Mouse (Mus musculus) thymus, postnatal 10 days (tissue): ENCODE measurements around the gene Rbms3.

Experiments used
- DNase-seq, 2 experiments: peaks; one replicate each; pipeline ENCODE4 v3.0.0; 2021; ENCODE audit warnings: low spot score in 2 of 2

Rbms3 gene

DNA sequence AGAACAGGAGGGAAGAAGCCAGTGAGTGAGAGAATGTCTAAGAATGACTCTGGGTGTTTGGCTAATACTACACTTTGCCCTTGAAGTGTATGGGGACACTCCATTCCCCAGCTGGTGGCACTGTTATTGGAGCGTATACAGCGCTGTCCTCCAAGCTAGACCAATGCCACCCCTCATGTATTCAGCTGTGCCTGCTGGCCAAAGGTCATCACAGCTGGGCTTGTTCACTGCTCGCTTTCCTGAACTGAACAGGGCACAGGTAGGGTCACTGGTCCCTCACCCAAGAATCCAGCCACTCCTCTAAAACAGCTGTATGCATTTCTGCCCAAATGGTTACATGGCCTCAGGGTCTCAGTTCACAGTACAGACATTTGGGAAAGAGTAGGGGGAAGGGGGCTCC is 253.9 kb downstream of the Rbms3 start:
- DNase-seq: no peak

DNA sequence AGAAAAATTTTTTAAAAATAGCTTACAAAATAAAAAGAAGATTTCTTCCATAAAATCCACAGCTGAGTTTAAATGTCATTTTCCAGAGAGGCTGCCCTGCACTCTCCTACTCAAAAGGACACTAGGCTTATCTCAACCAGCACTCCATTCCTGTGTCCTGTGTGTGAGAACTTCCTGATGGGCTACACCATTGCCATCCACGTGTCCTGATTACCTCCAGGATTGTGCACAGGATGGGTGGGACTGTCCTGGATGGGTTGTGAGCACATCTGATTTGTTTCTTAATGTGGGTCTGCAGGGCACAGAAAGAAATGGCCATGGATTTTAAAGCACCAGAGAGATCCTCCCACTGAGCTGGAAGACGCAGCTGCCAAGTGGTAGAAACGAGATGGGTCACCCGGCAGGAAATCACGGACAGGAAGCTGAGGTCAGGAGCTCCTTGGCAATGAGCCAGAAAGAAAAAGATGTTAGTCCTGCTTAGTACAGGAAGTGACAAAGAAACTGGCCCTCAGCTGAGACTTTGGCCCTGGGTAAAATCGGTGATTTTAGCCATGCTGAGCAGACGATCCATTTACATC is 256.5 kb downstream of the Rbms3 start:
- DNase-seq: no peak

DNA sequence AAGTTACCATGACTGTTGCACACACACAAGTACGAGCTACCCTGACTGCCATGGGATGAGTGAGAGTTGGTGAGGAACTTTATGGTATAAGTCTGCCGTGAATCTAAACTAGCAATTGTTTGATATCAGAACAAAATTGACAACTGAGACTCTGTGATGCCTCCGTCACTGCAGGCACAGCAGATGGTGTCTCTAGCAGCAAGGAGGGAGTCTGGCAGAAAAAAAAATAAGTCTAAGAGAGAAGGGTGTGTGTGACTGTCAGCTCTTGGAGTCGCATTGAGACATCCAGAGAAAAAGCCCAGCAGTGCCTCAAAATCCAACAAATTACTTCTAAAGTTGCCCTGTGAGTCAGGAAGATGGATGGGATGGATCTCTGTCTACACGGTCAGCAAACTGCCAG is 257.7 kb downstream of the Rbms3 start:
- DNase-seq: no peak

DNA sequence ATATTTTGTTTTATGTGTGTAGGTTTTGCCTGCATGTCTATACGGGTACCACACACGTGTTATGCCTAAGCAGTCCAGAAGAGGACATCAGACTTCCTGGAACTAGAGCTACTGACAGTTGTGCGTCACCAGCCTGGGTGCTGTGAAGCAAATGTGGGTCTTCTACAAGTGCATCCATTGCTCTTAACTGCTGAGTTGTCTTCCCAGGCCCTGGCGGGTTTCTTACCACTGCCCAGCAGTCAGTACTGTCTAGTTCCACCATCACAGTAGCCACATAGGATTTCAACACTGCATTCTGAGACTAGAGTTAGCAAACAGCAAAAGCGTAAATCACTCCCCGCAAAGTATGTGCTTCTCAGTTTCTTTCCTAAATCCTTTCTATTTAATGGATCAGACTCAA is 259.6 kb downstream of the Rbms3 start:
- DNase-seq: no peak

DNA sequence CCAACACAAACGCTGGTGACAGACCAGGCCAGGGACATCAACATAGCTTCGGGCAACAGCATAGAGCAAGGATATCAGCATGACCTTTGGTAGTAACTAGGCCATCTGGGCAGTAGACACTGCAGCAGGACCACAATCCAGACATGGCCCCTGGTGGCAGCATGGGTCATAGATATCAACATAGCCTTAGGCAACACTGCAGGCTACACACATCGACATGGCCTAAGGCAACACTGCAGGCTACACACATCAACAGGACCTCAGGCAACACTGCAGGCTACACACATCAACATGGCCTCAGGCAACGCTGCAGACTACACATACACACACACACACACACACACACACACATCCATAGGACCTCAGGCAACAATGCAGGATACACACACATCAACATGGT is 261.7 kb downstream of the Rbms3 start:
- DNase-seq: no peak

DNA sequence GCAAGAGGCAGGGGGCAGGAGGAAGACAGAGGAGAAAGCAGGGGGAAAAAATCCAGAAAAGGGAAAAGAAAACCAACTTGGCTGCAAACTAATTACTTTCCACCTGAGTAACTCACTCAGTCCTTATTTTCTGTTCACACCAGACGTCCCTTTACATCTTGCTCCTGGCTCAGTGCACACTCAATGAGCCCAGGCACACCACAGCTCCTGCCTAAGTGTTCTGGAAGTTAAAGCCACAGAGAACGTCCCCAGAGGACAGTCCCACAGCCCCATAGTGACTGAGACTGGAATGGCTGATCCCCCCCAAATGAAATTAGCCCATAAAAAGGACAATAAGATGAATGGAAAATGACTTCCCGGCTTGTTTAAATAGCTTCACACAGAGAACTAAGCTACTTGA is 265.1 kb downstream of the Rbms3 start:
- no peak for DNase-seq

DNA sequence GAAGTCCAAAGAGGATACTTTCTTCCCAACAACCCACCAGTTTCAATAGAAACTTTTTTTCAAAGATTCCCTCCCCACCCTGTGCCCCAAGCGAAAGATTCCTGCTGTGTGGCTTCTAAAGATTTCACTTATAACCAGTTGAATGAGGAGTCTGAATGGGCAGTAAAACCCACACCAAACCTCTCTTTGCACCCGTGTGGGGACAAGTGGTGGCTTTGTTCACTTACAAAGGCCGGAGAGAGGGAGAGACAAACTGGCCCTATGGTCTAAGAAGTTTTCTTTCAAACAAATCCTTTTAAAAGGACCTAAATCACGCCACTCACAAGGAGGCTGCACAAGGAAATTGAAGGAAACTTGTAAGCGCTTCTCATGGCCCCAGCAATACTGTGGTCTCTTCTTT is 268.3 kb downstream of the Rbms3 start:
- no peak for DNase-seq

DNA sequence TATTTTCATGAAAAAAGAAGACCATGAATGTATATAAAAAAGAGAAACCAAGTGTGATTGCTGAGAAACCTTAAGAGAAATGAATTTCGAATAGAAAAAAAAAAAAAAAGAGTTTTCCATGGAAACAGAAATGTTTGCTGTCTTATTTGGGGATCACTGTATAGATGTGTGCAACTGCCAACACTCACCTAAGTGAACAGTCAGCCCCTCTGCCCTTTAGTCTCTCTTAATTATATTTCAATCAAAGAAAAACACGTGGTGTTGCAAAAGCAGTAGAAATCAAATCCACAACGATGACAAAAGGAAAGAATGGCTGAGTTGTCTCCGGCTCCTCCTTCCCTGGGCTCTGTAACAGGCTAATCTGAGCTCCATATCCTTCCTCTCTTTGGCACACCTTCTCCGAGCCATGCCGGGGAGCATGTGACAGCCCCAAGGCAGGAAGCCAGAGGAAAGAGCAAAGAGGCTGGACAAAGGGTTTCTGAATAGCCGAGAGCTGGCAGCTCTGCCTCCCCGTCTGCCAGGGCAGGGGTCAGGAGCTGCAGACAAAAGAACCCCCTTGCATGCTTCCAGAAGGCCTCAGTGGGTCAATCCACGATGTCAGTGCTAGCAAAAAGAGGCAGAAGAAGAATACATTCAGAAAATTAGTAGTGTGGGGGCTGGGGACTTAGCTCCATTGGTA is 272.8 kb downstream of the Rbms3 start:
- DNase-seq: no peak

DNA sequence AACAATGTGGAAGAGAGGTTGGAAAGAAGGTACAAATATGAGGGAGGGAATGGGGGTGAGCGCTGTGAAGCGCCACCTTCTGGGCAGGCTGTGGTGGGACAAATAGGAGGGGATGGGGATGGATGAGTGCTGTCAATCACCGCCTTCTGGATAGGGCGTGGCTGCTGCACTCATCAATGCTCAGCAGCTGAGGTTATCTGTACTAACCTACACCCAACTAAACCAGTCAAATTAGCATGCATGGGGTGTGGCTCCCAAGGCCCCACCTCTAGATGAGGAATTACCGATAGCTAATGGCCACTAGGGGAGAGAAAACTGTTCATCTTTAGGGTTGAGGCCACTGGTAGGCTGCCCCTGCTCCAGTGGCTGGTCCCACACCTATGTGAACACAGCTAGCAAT is 274.2 kb downstream of the Rbms3 start:
- no peak for DNase-seq

DNA sequence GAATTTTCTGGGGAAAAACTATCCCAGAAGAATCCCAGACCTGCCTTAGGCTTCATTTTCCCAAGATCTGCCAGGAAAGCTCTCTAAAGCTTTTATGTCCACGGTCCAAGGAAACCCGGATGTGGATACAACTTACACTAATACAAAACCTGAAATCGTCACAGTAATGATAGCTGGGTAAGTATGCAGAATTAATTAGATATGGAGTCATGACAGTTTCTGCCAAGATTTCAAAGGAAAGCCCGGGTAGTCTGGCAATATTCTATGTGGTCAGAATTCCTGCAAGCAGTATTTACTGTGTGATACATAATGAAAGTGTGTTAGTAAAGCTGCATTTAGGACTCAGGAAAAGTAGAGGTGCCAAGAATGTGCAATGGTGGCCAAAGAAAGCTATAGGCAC is 287.4 kb downstream of the Rbms3 start:
- no peak for DNase-seq

DNA sequence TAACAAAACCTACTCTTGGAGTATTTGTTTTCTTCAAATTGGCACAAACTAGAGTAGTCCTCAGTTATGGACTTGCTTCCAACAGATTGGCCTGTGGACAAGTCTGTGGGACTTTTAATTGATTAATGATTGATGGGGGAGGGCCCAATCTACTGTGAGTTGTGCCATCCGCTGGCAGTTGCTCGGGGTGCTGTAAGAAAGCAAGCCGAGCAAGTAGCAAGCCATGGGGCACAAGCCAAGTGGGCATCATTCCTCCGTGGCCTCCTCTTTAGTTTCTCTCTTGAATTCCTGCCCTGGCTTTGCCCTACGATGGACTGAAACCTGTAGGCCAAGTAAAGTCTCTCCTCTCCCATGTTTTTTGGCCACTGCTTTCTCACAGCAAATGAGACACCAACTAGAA is 299.0 kb downstream of the Rbms3 start:
- no peak for DNase-seq

DNA sequence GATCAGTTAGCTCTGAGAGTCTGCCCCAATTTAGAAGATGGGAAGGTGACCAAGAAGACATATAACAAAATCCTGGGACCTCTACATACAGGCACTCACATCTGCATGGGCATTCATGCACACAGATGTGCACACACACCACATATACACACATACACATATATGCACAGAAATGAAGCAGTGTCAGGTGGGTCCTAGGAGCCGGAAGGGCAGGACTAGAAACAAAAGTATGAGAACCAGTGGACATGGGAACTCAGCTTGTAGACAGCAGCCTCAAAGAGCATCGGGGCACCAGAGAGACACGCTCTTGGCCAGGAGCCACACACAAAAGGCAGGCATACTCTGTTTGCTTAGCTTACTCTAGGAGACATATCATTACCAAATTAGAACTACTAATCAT is 310.4 kb downstream of the Rbms3 start:
- DNase-seq: no peak

DNA sequence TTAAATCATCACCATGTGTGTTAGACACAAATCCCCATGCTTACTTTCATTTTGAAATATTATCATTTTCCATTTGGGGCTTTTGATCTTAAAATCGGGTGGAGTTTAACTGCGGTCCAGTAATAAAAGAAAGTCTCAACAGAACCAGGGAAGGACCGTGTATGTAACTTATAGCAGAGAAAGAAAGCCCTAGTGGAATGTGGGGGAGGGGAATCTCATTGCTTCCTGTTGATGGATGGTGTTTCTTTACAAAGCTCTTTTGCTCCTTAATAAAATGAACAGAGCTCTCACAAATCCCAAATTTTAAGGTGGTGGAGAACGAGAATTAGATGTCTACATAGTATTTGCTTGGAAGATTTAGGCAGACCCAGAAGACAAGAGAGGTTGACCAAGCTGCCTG is 311.3 kb downstream of the Rbms3 start:
- no peak for DNase-seq

DNA sequence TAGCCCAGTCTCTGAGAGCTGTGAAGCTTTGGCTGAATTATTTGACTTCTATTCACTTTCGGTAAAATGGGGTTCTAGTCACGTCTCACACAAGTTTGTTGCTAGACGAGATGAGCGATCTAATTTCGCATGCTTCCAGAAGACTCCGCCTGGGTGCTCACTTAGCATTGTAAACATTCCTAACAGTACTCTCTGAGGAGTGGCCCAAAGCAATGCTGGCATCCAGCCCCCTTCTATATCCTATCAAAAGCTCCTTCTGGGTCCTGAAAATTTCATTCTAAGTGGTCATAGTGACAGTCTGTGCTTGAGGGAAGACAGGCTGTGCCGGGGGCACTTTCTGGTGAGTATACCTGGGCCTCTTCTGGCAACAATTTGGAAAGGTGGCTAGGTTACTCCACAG is 312.5 kb downstream of the Rbms3 start:
- DNase-seq: no peak

DNA sequence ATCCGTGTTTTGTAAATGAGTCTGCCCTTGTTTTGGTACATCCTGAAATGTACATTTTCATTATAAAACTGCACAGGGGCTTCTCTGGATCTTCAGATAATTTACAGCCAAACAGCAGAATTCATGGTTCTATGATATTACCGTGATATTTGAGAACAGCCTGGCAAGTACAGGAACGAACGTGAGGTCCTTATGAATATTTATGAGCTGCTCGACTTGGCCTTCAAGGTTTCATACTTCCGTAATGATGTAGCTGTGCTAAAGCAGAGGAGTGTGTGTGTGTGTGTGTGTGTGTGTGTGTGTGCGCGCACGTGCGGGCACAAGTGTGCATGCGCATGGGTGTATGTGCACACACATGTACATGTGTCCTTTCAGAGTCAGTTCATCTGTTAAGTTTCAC is 316.1 kb downstream of the Rbms3 start:
- no peak for DNase-seq

DNA sequence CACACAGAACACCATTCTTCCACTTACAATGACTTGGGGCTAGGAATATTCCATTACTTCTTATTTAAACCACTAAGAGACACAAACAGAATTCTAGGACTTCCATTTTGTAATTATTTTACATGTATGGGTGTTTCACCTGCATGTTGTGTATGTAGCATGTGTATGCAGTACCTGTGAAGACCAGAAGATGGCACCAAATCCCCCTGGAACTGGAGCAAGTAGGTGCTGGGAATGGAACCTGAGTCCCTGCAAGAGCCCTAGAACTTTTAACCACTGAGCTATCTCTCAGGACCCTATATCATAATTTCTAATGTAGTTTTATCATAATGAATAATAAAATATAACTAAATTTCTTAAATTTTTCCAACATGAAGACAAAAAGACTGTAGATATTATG is 319.9 kb downstream of the Rbms3 start:
- DNase-seq: no peak

DNA sequence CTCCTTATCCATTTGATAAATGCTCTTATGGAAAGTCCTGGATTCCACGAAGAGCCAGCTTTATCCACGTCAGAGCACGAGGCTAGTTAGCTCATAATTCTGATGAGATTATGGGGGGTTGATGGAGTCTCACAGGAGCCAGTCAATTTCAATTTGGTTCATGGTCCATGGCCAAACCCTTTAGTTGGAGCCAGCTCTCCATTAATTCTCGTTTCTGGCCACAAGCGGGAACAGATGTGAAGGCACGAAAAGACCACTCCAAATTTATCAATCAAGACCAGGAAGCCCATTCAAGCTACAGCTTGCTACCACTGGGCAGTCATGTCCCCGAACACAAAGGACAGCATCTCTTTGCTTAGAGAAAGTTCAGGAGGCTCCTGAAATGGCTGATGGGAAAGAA is 330.7 kb downstream of the Rbms3 start:
- DNase-seq: no peak

DNA sequence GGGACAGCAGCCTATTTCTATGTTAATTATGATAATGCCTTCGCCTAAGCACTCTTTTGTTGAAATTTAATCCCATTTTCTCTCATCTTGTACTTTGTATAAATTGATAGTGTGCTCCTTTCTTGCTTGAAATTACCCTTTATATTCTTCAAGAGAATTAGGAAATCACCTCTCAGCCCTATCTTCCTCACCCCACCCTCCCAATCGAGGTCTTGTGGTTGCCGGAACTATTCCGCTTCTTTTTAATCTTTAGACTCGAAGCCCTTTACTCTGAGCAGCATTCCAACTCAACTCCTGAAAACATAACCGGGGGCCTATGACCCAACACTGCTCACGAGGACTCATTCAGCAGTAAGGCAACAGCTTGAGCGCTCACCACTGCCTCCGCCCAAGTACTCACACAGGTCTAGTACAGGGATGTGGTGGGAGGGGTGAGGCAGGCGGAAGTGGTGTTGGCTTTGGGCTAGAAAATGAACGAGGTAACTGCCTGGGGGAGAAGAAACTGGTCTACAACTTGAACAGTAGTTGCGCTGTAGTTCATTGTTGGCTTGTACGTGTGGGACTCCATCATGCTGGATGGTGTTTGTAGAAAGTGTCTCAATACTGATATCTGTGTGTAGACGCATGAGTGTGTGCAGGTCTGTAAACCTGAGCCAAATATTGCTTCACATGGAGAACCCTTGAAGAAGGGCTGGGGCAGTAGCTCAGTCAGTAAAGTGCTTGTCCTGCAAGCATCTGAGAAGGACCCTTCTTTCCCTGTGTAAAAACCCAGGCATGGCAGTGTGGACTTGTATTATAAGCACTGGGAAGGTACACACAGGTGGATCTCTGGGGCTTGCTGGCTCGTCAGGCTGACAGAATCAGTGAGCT is 331.8 kb downstream of the Rbms3 start:
- no peak for DNase-seq

DNA sequence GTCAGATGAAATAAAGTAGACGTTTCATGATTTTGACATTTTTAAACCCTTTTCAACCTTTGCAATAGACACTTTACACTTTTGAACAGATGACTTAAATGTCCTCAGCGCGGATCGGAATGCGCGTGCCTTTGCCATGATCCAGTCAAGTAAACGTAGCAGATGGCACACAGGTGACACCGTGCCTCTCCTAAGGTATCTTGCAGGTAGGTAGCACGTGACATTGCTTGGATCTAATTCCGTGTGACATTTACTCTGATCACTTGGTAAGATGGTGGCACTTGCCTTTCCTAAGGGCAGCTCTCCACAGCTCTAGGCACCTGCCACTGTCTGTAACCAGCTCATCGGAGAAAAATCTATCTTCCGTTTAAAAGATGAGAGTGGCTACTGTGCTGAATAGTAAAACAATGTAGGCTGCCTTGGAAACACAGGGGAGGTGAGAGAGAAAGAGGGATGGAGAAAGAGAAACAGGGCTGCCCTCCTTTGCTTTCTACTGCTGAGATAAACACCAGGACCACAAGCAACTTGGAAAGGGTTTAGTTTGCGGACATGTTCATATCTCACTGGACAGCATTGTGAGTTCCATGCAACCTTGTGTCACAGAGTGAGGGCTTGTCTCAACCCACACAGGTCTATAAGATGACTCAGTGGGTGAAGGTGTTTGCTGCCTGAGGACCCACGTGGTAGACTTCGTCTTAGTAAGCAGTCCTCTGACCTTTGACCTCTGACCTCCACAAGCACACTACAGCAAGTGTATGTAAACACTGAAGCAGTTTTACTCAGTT is 338.5 kb downstream of the Rbms3 start:
- no peak for DNase-seq

DNA sequence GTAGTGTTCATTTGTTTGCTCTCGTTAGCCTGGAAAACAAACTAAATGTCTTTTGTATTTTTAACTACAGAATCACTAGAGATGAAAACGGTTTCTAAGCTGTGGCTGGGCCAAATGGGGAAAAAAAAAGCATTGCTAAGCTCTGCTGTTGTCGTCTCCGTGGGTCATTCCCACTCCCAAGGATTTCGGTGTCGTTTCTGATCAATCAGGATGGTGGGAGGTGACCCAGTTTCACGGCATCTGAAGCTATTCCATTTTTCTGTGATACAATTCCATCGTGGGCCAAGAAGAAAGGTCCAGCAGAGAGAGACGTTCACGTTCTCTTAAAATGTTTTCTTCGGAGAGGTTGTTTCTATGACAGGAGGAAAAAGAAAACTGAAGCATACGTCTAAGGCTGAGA is 354.9 kb downstream of the Rbms3 start:
- DNase-seq: no peak

DNA sequence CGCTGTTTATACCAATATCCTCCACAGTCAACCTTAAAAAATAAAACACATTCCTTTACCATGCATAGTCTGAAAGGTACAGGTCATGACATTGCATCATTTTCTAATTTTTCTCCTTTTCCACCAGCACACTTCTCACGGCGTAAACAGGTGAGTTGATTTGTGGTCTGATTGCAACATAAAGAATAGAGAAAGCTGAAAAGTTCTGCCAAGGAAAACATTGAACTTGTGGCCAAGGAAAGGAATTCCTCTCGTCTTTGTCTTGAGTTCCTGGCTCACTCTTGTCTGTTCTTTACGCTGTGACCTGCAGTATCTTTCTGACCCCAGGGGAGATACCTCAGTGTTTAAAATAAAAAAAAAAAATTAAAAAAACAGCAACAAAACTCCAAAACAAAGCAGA is 370.1 kb downstream of the Rbms3 start:
- no peak for DNase-seq

DNA sequence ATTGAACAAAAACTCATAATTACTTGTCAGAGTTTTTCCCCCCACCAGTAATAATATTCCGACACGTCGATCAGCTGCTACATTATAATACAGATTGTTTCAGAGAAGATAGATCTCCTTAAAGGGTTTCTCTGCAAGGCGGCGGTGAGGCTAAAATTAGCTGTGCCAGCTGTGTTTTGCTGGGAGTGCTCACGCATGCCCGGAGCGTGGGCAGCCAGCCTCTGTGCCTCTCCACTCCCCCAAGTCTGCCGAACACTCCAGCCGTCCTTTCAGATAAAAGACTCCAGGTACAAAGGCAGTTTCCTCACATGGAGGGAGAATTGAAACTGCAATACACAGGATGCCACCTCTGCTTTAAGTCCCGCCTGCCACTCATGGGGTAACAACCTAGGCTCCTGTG is 376.4 kb downstream of the Rbms3 start:
- DNase-seq: no peak
